Mouse (Mus musculus): ENCODE measurements around the gene Sardh.

GRCm38 (mm10) chr2:27206128-27206797 is 41.9 kb downstream of the Sardh start:
- TF ChIP-seq CTCF (IDR thresholded peaks at IDR 0.05; ENCODE audit: low read depth, low read length) (no peak), POLR2A (IDR thresholded peaks at IDR 0.05; ENCODE audit: insufficient read depth, low read length) (no peak)
